Mouse (Mus musculus): ENCODE measurements around the gene Ntf5. TPM values are rescaled to one million over a fixed set of nuclear protein-coding genes. Genes with fewer than 3 reads are reported as not detected.

Gene Ntf5
- polyA plus RNA-seq, 1 experiment from 2014 or later = 1.8 TPM

- Histone ChIP-seq H3K4me2 (peak within 1 kb of the TSS; percentile 99), H3K36me3 (peaks cover 41% of the 10 kb centered on the region), H3K9me3 (replicated peaks) (no peaks in the 10 kb centered on the region), H3K4me3 (0 out of 2 replicates have a peak within 1 kb of the TSS, but pooled peaks have one; percentile 1), H3K27me3 (replicated peaks) (no peaks in the 10 kb centered on the region), H3K9ac (0 out of 2 replicates have a peak within 1 kb of the TSS, but pooled peaks have one; percentile 36), H3K4me1 (replicated peaks) (peaks cover 40% of the 10 kb centered on the region), H3K27ac (ENCODE audit: poor library complexity, severe bottlenecking) (no peak within 1 kb of the TSS)
- no peak for ATAC-seq (ENCODE audit: insufficient number of reproducible peaks, low FRiP score)
- 28% methylated on average over 19 of the region's 19 CpGs for WGBS
Measured at GRCm38 (mm10) chr7:45437521-45438276, 24.2 kb downstream of the Ntf5 start, which contains the start of gene Ruvbl2. Ruvbl2 (minus strand) TSS chr7:45438096.

DNA sequence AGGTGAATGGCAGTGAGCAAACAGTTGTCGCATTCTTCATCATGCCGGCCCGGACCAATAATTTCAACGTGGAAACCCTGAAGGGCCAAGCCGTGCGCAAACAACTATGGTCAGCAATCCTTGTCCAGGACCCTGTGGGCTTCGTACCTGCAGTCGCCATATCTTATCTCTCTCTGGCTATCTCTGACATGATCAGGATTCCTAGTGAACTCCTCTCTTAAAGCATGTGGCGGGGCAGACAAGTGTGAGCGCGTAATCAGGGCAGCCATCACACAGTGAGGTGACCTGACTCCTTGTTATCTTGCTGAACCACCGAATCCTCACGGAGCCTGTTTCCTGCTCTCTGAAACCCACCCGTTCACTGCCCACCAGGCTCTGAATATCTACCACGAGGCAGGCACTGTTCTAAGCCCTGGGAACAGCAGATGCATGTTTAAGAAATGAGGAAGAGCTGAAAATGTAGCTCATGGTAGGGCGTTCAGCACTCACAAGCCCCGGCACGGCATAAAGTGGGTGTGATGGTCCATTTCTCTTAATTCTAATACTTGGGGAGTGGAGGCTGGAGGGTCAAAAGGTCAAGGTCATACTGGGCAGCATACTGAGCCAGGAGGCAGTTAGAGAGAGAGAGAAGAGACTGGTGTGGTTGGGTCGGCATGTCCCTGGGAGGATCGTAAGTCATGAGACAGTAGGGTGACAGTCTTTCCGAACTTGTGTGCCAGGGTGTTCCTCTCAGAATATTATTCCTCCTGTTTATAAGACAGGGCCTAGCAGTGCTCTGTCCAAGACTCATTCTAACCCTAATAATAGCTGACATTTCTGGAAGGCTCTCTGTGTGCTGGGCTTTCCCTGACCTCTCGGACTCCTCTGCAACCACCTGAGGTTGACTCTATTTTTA, 30.3 kb downstream of the Ntf5 start:
- H3K27me3 ChIP-seq (replicated peaks) = no peaks in the 10 kb centered on the region
- 68% methylated on average over 22 of the region's 22 CpGs for WGBS
- no peaks in the 10 kb centered on the region for H3K9me3 ChIP-seq (replicated peaks)
- no peak for ATAC-seq (ENCODE audit: insufficient number of reproducible peaks, low FRiP score)
- peaks cover 82% of the 10 kb centered on the region for H3K36me3 ChIP-seq
- H3K4me3 ChIP-seq = no peak overlapping the region
- no peak overlapping the region for H3K27ac ChIP-seq (ENCODE audit: poor library complexity, severe bottlenecking)
- H3K9ac ChIP-seq = no peak overlapping the region
- no peak overlapping the region for H3K4me2 ChIP-seq
- H3K4me1 ChIP-seq (replicated peaks) = peaks cover 15% of the 10 kb centered on the region

GRCm38 (mm10) chr7:45446589-45446988, 33.1 kb downstream of the Ntf5 start:
- peaks cover 74% of the 10 kb centered on the region for H3K36me3 ChIP-seq
- H3K4me2 ChIP-seq = no peak overlapping the region
- peaks cover 15% of the 10 kb centered on the region for H3K4me1 ChIP-seq (replicated peaks)
- H3K9ac ChIP-seq = no peak overlapping the region
- no peak overlapping the region for H3K27ac ChIP-seq (ENCODE audit: poor library complexity, severe bottlenecking)
- H3K27me3 ChIP-seq (replicated peaks) = no peaks in the 10 kb centered on the region
- H3K4me3 ChIP-seq = no peak overlapping the region
- no peaks in the 10 kb centered on the region for H3K9me3 ChIP-seq (replicated peaks)
- no peak for ATAC-seq (ENCODE audit: insufficient number of reproducible peaks, low FRiP score)

DNA sequence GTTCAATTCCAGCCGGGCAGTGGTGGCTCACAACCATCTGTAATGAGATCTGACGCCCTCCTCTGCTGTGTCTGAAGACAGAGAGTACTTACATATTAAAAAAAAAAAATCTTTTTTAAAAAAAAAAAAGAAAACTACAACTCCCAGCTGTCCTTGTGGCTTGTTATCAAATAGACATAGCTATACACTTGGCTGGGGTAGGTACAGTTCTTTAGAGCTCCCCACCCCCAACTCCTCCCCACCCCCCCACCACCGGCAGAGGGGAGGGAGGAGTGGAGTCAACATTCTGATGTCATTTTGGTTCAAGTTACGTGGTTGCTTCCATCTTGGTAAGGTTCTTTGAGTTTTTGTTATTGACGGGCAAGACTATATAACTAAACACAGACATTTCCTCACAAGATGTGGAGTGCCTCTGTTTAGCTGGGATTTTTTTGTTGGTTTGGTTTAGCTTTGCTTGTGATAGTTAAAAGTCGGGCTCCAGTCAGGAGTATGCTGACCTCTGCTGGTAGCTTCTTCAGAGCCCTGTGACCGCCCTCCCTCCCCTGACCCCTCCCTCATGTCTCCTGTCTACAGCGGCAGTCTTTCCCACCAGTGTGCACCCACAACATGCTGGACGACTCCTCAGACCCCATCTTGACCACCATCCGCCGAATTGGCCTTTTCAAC, 34.0 kb downstream of the Ntf5 start:
- peak; percentile 63; the same call in 1 of the 2 replicates for ATAC-seq (ENCODE audit: insufficient number of reproducible peaks, low FRiP score)
- Histone ChIP-seq H3K36me3 (peaks cover 78% of the 10 kb centered on the region), H3K9ac (peak overlapping the region; percentile 39; the same call in 1 of the 2 replicates), H3K27ac (ENCODE audit: poor library complexity, severe bottlenecking) (peak overlapping the region; percentile 30; the same call in 1 of the 2 replicates), H3K27me3 (replicated peaks) (no peaks in the 10 kb centered on the region), H3K4me3 (0 out of 2 replicates have a peak overlapping the region, but pooled peaks have one; percentile 9), H3K9me3 (replicated peaks) (no peaks in the 10 kb centered on the region), H3K4me1 (replicated peaks) (peaks cover 15% of the 10 kb centered on the region), H3K4me2 (peak overlapping the region; percentile 45)
- 31% methylated on average over 11 of the region's 11 CpGs for WGBS

DNA sequence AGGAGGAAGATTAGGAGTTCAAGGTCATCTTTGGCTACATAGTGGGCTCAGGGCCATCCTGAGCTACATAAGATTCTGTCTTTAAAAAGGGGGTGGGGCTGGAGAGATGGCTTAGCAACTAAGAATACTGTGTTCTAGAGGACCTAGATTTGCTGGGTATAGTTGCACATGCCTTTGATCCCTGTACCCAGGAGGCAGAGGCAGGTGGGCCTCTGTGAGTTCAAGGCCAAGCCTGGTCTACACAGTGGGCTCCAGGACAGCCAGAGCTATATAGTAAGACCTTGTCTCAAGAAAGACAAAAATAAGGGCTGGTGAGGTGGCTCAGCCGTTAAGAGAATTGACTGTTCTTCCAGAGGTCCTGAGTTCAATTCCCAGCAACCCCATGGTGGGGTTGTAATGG, 36.5 kb downstream of the Ntf5 start:
- H3K36me3 ChIP-seq = peaks cover 77% of the 10 kb centered on the region
- H3K27ac ChIP-seq (ENCODE audit: poor library complexity, severe bottlenecking) = no peak overlapping the region
- no peak overlapping the region for H3K9ac ChIP-seq
- no peak overlapping the region for H3K4me3 ChIP-seq
- H3K4me2 ChIP-seq = no peak overlapping the region
- 96% methylated on average over 1 of the region's 1 CpGs for WGBS
- H3K4me1 ChIP-seq (replicated peaks) = peaks cover 12% of the 10 kb centered on the region
- H3K27me3 ChIP-seq (replicated peaks) = no peaks in the 10 kb centered on the region
- no peak for ATAC-seq (ENCODE audit: insufficient number of reproducible peaks, low FRiP score)
- H3K9me3 ChIP-seq (replicated peaks) = no peaks in the 10 kb centered on the region

- H3K27me3 ChIP-seq (replicated peaks) = no peaks in the 10 kb centered on the region
- no peak overlapping the region for H3K9ac ChIP-seq
- no peaks in the 10 kb centered on the region for H3K9me3 ChIP-seq (replicated peaks)
- WGBS = 50% methylated on average over 23 of the region's 23 CpGs
- no peak overlapping the region for H3K4me3 ChIP-seq
- peak; percentile 77 for ATAC-seq (ENCODE audit: insufficient number of reproducible peaks, low FRiP score)
- peaks cover 18% of the 10 kb centered on the region for H3K4me1 ChIP-seq (replicated peaks)
- peaks cover 76% of the 10 kb centered on the region for H3K36me3 ChIP-seq
- no peak overlapping the region for H3K27ac ChIP-seq (ENCODE audit: poor library complexity, severe bottlenecking)
- no peak overlapping the region for H3K4me2 ChIP-seq
Measured at GRCm38 (mm10) chr7:45451344-45451982, 38.0 kb downstream of the Ntf5 start.

DNA sequence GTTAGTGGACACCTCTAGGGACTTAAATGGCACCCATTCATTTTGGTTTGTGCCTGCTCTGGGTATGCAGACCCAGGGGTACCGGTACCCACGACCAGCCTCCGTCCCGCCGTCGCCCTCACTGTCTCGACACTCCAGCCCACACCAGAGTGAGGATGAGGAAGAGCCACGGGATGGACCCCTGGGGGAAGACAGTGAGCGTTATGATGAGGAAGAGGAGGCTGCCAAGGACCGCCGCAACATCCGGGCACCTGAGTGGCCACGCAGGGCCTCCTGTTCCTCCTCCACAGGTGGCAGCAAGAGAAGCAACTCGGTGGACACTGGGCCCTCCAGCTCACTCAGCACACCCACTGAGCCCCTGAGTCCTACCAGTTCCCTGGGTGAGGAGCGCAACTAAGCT, 41.5 kb downstream of the Ntf5 start:
- H3K27me3 ChIP-seq (replicated peaks) = no peaks in the 10 kb centered on the region
- H3K4me1 ChIP-seq (replicated peaks) = peaks cover 27% of the 10 kb centered on the region
- ATAC-seq (ENCODE audit: insufficient number of reproducible peaks, low FRiP score) = no peak
- H3K9ac ChIP-seq = no peak overlapping the region
- H3K9me3 ChIP-seq (replicated peaks) = no peaks in the 10 kb centered on the region
- no peak overlapping the region for H3K27ac ChIP-seq (ENCODE audit: poor library complexity, severe bottlenecking)
- no peak overlapping the region for H3K4me3 ChIP-seq
- H3K4me2 ChIP-seq = no peak overlapping the region
- 84% methylated on average over 15 of the region's 15 CpGs for WGBS
- peaks cover 73% of the 10 kb centered on the region for H3K36me3 ChIP-seq

- Histone ChIP-seq H3K27me3 (replicated peaks) (no peaks in the 10 kb centered on the region), H3K36me3 (peaks cover 71% of the 10 kb centered on the region), H3K4me1 (replicated peaks) (peaks cover 38% of the 10 kb centered on the region), H3K9me3 (replicated peaks) (no peaks in the 10 kb centered on the region), H3K4me2 (no peak overlapping the region), H3K4me3 (no peak overlapping the region), H3K27ac (ENCODE audit: poor library complexity, severe bottlenecking) (peak overlapping the region; percentile 67; the same call in 1 of the 2 replicates), H3K9ac (0 out of 2 replicates have a peak overlapping the region, but pooled peaks have one; percentile 25)
- WGBS = 73% methylated on average over 13 of the region's 13 CpGs
- no peak for ATAC-seq (ENCODE audit: insufficient number of reproducible peaks, low FRiP score)
Measured at GRCm38 (mm10) chr7:45455932-45456696, 42.6 kb downstream of the Ntf5 start.

GRCm38 (mm10) chr7:45456721-45457203, 43.3 kb downstream of the Ntf5 start:
- Histone ChIP-seq H3K36me3 (peaks cover 72% of the 10 kb centered on the region), H3K27ac (ENCODE audit: poor library complexity, severe bottlenecking) (peak overlapping the region; percentile 67), H3K27me3 (replicated peaks) (no peaks in the 10 kb centered on the region), H3K4me3 (peak overlapping the region; percentile 75; the same call in 1 of the 2 replicates), H3K4me1 (replicated peaks) (peaks cover 44% of the 10 kb centered on the region), H3K9ac (peak overlapping the region; percentile 89; the same call in 1 of the 2 replicates), H3K4me2 (peak overlapping the region; percentile 93), H3K9me3 (replicated peaks) (no peaks in the 10 kb centered on the region)
- ATAC-seq (ENCODE audit: insufficient number of reproducible peaks, low FRiP score) = no peak
- WGBS = 45% methylated on average over 9 of the region's 9 CpGs

Measured in heart, embryonic 12.5 days (tissue).